Mouse (Mus musculus) brain, embryonic 14.5 days (tissue): Measurements from ENCODE around the gene Gm34653.

Source experiments
- CTCF ChIP-seq: fragments of 200-500 bp; IDR thresholded peaks from 2 replicates; pipeline ENCODE4 v1.5.1; 2012; ENCODE audit warnings: inconsistent platforms, mild to moderate bottlenecking, moderate library complexity, borderline replicate concordance; ENCODE audit not compliant: insufficient read depth, insufficient read length; ENCODE audit errors: extremely low read depth
- POLR2A ChIP-seq: fragments of 200-500 bp; IDR thresholded peaks from 2 replicates; pipeline ENCODE4 v1.6.1; 2012; ENCODE audit warnings: mild to moderate bottlenecking, inconsistent platforms, borderline replicate concordance; ENCODE audit not compliant: poor library complexity, insufficient read depth, insufficient read length, severe bottlenecking; ENCODE audit errors: extremely low read depth

- no peak for TF ChIP-seq CTCF
- no peak for TF ChIP-seq POLR2A
These were observed 6.2 kb upstream of the Gm34653 start for GRCm38 (mm10) chr2:34826460-34827231.
